Mouse (Mus musculus): ENCODE data around the gene Lama5.

Lama5 gene

DNA sequence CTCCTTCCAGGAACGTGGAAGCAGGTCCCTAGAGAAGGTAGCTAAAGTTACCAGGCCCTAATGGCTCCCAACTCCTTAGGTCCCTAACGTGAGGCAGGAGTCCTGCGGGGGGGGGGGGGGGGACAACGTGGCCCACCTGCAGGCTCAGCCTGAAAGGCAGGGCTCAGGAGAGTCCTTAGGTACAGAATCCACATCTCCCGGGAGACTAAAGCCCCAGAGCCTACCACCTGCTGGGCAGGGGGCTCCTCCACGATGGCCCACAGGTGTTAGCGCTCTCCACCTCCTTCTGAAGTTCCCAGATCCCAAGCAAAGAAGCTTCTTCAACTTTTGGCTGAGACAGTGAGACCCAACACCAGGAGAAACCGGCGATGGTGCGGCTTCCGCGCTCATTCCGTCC lies 1.0 kb downstream of the Lama5 start:
- no peak for DNase-seq (ENCODE audit: low read depth, low spot score)

DNA sequence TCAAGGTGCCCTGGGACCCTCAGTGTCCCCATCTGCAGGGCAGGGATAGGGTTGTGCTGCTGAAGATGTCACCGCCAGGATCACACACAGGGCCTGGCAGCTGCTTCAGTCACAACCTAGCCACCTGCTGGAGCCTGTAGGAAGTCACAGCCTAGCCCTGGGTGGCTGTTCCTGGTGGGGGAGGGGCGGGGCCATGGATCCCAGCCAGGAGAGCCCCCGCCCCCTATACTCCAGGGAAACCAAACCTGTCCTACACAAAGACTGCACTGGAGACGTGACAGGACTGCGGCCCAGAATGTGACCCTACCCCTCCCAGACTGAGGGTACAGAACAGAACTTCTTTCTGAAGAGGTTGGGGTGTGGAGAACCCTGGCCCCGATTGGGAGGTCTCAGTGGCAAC lies 3.4 kb downstream of the Lama5 start:
- no peak for DNase-seq (ENCODE audit: low read depth, low spot score)

DNA sequence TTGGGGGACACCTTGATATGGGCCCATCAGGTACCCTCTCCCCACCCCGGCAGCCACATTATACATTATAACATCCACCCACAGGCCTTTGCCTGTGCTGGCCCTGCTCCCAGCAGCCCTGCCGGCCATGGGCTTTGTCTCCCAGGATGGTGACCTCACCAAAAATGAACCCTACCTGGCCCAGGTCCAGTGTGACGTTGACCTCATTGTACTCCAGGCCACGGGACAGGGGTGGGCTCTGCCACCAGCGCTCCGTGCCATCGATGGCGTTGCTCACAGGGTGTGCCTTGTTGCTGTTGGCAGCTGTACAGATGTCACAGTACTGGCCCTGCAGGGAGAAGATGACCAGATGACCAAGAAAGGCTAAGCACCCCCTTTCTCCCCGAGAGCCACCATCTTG lies 4.6 kb downstream of the Lama5 start:
- no peak for DNase-seq (ENCODE audit: low read depth, low spot score)

DNA sequence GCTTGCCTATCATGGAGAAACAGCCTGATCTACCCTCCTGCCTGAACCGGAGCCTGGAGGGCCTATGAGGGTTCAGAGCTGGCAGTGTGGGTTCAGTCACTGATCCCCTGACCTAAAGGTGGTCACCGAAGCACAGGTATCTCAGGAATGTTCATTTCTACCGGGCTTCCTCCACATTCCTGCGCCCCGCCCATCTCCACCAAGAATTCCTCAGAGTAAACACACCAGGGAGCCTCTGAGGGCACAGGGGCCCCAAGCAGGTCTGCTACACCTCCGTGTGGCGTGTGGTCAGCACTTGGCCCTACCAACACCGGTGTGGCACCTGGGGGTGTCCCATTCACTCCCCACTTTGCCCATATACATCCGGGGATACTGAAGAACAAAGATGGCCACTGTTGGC lies 5.5 kb downstream of the Lama5 start:
- no peak for DNase-seq (ENCODE audit: low read depth, low spot score)

GRCm38 (mm10) chr2:180219145-180219943 lies 6.3 kb downstream of the Lama5 start:
- no peak for DNase-seq (ENCODE audit: low read depth, low spot score)

- no peak for DNase-seq (ENCODE audit: low read depth, low spot score)
Observed at GRCm38 (mm10) chr2:180218677-180219076, 7.0 kb downstream of the Lama5 start.

- DNase-seq (ENCODE audit: low read depth, low spot score): no peak
Observed at GRCm38 (mm10) chr2:180218241-180218640, 7.4 kb downstream of the Lama5 start.

- no peak for DNase-seq (ENCODE audit: low read depth, low spot score)
Observed at GRCm38 (mm10) chr2:180217587-180217986, 8.1 kb downstream of the Lama5 start.

DNA sequence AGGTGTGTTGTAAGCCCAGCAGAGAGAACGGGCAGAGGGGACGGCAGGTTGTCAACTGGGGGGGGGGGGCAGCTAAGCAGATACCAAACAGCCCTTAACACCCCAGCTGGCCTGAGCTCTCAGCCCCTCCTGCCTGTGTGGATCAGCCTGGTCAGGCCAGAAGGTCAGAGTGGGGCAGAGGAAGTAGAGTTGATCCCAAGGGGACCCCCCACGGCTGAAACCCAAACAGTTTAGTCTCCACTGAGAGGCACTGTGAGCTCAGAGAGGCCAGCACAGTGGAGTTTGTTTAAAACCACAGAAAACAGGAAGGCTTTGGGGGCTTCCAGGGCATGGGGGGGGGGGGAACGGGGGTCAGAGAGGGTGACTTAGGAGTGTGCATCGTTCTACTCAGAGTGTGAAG lies 8.7 kb downstream of the Lama5 start:
- no peak for DNase-seq (ENCODE audit: low read depth, low spot score)

DNA sequence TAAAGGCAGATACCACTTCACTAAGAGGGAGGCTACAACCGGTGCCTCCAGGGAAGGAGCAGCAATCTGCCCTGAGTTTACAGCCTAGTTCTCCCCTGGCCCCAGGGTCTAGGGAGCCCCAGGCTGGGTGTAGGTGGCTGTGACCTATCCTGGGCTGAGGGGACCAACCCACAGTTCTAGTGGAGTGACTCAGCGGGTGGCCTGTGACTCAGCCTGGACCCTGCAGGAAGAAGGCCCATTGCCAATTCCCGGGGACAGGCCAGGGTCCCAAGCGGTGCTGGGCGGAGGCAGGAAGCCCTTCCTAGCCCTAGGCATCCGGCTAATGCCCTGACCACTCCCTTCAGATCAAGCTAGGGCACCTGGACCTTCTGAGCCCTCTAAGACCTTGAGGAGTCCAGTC lies 9.7 kb downstream of the Lama5 start:
- no peak for DNase-seq (ENCODE audit: low read depth, low spot score)

DNA sequence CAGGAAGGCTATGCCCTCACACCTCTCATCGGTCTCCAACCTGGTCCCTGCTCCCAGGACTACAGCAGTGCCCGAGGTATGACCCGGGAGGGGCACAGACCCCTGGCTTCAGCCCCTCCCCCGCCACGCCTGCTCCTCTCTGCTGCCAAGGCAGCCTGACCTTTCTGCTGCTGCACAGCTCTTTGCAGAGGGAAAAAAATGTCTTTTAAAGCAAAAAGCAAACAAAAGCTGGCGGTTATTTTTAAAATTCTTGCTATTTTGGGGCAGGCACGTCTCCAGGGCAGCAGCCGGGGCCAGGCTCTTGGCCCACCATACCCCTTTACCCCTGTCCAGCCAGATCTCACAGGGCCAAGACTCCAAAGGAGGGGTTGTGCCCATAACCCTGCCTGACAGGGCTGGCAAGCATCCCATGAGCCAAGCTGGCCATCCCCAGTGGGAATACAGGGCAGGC lies 10.6 kb downstream of the Lama5 start:
- DNase-seq (ENCODE audit: low read depth, low spot score): no peak

- DNase-seq (ENCODE audit: low read depth, low spot score): no peak
Observed at GRCm38 (mm10) chr2:180214352-180214978, 11.2 kb downstream of the Lama5 start.

DNA sequence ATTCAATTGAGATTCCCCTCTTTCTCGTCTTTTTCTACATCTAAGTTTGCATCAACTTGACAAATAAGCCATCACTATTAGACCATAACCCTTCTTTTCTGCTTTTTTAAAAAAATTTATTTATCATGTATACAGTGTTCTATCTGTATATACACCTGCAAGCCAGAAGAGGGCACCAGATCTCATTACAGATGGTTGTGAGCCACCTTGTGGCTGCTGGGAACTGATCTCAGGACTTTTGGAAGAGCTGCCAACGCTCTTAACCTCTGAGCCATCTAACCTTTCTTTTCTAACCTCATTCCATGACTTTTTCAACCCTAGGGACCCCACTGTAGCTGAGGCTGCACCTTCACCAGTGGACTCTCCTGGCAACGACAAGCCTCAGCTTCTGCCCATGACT lies 13.4 kb downstream of the Lama5 start:
- peak; percentile 19 for DNase-seq (ENCODE audit: low read depth, low spot score)

GRCm38 (mm10) chr2:180208976-180209375 lies 16.7 kb downstream of the Lama5 start:
- DNase-seq (ENCODE audit: low read depth, low spot score): peak; percentile 25

DNA sequence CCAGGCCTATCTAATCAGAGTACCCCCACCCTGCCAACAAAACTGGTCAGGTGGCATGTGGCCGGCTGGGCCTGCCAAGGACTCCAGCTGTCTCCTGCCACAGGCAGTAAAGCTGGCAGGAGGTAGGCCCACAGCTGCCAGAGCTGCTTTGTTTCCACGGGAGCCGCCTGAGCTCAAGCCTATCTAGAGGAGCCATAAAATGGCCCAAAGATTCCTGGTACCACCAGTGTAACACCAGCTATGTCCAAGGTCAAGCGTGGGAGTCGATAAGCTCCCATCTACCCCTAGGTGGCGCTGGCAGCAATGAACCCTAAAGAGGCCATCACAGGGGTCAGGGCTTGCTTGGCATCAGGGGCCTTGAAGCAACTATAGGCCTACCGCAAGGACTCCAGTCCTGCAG lies 17.8 kb downstream of the Lama5 start:
- peak; percentile 45 for DNase-seq (ENCODE audit: low read depth, low spot score)

- no peak for DNase-seq (ENCODE audit: low read depth, low spot score)
Observed at GRCm38 (mm10) chr2:180205956-180206280, 19.7 kb downstream of the Lama5 start.

DNA sequence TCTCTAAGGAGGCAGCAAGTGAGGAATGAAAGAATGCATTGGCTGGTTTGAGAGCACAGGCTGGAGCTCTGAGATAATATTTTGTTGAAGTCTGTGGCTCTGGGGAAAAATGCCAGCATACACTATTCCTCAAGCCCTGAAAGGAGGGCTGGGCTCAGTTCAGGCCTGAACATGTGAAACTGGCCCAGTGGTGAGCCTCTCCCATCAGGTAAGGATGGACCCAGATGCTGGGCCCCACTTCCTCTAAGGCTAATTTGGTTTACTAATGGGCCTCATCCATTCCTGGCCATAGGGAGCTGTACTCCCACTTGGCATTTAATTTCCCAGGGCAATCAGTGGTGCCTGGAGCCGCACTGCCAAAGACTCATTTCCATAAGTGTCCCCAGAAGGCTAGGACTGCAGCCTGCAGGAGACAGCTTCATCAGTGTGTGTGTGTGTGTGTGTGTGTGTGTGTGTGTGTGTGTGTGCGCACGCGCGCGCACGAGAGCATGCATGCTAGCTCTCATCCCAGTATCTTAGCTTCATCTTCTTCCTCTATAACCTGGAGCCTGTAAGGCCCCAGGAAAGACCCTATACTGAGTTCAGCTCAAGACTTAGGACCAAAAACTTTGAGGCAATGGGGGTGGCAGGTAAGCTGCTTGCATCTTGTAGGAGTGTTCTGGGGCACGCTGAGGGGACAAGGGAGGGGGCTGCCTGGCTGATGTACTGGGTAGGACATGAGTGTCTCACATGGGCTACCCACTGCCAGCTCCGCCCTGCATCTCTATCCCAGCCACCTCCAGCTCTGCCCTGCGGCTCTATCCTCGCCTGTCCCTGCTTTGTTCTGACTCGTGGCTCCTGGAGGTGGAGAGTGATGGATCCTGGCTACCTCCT lies 20.3 kb downstream of the Lama5 start:
- DNase-seq (ENCODE audit: low read depth, low spot score): no peak

GRCm38 (mm10) chr2:180204501-180204900 lies 21.2 kb downstream of the Lama5 start:
- no peak for DNase-seq (ENCODE audit: low read depth, low spot score)

- no peak for DNase-seq (ENCODE audit: low read depth, low spot score)
Observed at GRCm38 (mm10) chr2:180202805-180203204, 22.9 kb downstream of the Lama5 start.

DNA sequence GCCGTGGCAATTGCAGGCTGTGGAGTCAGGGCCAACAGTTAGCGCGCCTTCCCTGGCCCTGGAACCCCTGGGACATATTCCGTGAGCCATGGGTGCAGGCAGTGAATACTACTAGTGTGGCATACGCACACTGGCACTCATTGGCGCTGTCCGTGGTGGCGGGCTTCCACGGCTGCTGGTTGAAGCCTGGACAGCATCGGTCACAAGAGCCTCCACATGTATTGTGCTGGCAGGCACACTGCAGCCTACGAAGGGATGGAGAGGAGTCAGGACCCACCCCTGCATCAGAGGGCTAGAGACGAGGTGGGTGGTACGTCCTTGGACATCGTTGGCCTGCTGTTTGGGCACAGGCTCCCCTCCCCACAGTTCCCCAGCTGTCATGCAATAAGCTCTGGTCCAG lies 23.4 kb downstream of the Lama5 start:
- no peak for DNase-seq (ENCODE audit: low read depth, low spot score)

GRCm38 (mm10) chr2:180201303-180201702 lies 24.4 kb downstream of the Lama5 start:
- no peak for DNase-seq (ENCODE audit: low read depth, low spot score)

GRCm38 (mm10) chr2:180200681-180201080 lies 25.0 kb downstream of the Lama5 start:
- DNase-seq (ENCODE audit: low read depth, low spot score): no peak

All from A20 (cell line).